Mouse (Mus musculus) lung, postnatal 10 days (tissue): Measurements from ENCODE around the gene Gorasp2.

ENCODE experiments used
- DNase-seq: peaks from one replicate; pipeline ENCODE4 v3.0.0; 2021

Gorasp2 gene

DNA sequence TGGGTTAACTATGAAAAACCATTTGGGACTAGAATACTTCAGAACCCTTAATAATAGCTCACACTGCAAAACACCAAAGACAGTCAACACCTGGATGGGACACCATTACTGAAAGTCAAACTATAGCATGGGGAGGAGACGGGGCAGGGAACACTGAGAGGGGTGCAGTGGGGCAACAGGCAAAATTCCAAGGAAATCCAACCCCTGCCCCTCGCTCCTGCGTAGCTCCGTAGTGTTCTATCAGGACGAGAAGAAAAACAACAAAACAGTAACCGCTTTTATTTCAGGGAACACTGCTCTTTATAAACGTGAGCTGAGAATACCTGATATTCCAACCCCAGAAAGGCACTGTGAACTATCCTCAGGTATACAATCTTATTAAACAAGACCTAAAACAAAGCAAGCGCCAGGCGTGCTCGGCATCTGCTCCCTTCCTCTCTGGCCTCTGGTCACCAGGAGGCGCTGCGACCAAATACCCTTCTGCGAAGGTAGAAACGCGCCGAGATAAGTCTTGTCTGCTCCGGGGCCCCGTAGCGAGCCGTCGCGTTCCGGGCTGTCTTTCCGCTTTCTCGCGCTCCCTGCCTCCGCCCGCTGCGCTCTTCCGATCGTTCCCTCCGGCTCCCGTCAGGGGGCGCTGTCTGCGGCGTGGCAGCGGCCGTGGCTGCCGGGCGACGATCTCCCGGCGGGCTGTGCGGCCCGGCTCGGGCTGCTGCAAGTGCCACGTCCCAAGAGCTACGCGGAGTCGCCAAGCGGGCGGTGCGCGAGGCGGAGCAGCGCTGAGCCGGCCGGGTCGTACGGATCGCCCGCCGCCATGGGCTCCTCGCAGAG is at the start of gene Gorasp2:
Gorasp2 (plus strand) TSS at position 690 of the 828 bp plus-strand sequence.
- peak; percentile 98 for DNase-seq

DNA sequence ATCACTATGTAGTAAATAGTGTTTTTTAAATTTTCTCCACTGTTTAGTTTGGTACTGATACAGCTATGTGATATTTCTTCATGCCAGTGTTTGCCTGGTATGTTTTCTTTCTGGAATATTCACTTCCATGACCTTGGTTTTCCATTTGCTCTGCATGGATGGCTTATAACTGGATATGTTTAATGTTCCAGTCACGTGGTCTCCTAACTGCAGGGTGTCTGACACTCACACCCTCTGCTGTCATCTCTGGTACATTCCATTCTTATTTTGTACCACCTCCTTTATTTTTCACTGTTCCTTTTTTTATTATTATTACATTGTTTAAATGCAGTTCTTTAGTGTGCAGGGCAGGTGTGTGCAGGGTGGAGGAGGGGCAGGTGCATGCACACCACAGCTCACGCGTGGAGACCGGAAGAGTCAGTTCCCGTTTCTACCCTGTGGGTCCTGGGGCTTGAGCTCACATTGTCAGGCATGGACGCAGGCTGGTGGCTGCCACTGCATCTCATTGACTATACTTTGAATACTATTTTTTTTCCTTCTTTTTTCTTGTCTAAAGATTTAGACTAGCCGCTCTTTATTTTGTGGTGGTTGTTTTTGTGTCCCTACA is 46.5 kb upstream of the Gorasp2 start:
- no peak for DNase-seq

GRCm38 (mm10) chr2:70616076-70616475 is 45.3 kb upstream of the Gorasp2 start:
- DNase-seq: no peak

GRCm38 (mm10) chr2:70616617-70617016 is 44.8 kb upstream of the Gorasp2 start:
- DNase-seq: no peak

DNA sequence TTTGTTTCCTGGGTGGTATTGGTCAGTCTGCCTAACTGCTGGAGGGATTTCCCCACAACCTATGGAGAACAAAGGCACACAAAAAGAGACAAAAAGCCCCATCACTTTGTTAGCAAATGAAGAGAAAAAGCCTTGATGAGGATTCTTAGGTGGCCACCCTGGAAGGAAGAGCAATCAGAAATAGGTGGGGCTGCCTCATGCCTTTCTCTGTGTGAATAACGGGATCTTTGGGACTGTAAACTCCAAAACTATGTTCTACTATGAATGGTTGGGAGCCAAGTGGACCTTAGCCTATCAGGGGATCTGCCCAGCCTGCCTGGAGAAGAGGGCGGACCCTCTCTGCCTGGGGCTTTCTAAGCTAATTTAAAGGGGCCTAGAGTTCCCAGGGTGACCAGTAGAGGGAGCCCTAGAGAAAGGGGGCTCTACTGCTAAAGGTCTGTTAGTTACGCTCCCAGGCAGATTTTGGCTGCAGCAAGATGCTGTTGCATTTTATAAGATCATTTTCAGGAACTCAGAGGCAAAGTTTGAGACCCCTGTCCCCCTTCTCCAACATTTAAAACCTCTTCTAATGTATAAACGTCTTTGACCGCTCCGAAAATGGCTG is 42.0 kb upstream of the Gorasp2 start:
- DNase-seq: no peak

DNA sequence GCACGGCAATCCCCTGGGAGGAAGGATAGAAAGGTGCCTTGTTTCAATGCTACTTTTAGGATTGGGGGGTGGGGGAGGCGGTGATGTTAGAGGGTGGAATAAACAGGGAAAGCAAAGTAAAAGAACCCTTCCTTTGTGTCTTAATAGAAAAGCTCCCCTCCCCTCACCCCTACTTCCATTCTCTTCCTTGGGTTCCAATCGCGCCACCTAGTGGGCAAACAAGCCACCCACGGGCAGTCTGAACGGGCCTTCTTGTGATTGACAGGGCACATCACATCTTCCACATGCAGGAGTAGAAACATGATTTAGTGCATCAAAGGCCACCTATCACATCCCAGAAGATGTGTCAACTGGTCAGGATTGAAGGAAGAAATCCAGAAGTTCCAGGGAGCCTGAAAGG is 41.2 kb upstream of the Gorasp2 start:
- DNase-seq: peak; percentile 67

GRCm38 (mm10) chr2:70622244-70622643 is 39.1 kb upstream of the Gorasp2 start:
- no peak for DNase-seq

GRCm38 (mm10) chr2:70625761-70626160 is 35.6 kb upstream of the Gorasp2 start:
- no peak for DNase-seq

DNA sequence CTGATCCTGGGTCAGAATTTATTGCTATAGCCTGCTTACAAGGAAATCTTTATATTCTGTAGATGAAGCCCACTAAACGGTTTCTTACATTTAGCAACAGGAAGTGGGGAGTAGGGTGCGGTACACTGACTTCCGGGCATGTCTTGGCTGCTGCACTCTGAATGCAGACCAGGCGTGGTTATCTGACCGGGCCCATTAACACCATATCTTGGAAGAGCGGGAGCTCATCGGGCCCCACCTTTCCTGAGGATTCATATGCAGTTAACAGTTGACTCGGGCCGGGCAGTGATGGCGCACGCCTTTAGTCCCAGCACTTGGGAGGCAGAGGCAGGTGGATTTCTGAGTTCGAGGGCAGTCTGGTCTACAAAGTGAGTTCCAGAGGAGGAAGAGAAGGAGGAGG is 33.0 kb upstream of the Gorasp2 start:
- DNase-seq: no peak

DNA sequence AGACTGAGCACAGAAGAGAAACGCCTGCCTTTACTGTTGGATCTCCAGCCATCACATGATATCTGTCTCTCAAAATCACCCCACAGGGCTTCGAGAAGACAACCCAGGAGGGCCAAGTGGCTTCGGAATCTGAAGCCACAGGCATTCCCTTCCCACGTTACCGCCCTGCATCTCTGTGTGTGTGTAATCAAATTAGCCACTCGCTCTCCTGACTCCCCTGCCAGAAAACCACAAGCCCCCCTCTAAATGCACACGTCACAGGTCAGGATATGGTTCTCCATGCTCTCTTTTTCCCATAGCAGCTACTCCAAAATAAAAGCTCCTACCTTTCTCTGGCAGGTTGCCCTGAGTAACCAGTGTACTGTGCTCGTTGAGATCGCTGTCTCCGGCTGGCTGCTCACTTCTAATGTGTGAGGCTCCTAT is 32.0 kb upstream of the Gorasp2 start:
- DNase-seq: peak; percentile 32

DNA sequence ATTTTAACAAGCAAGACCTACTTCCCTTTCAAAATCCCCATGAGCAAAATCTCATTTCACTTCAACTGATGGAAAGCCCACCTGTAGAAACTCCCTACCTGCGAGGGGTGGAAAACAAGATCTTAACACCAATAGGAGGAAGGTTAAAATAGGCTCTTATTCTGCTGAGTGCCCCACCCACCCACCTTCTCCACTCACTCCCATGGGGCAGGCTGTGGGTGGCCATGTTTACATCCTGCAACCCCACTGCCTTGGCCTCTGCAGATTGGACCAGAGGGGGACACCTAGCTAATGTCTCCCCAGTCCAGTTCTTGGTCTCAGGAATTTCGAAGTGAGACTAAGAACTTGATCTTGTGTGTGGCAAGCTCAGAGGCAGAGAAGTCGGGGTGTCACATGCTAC is 31.5 kb upstream of the Gorasp2 start:
- DNase-seq: no peak

GRCm38 (mm10) chr2:70631321-70631720 is 30.1 kb upstream of the Gorasp2 start:
- DNase-seq: no peak

DNA sequence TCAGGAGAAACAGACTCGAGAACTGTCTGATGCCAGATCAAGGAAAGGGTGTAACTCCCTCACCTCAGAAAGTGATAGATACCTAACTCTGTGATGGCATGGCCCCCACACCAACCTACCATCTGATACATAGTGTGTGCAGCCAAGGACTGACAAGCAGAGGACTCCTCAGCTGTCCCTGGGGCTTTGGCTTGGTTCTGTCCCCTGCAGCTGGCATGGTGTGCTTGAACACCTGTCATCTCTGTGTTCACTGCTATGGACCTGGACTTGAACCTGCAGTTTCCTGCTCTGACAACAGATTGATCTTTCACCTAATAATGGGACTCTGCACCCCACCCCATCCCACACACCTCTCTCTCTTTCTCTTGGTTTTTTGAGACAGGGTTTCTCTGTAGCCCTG is 29.0 kb upstream of the Gorasp2 start:
- DNase-seq: no peak

DNA sequence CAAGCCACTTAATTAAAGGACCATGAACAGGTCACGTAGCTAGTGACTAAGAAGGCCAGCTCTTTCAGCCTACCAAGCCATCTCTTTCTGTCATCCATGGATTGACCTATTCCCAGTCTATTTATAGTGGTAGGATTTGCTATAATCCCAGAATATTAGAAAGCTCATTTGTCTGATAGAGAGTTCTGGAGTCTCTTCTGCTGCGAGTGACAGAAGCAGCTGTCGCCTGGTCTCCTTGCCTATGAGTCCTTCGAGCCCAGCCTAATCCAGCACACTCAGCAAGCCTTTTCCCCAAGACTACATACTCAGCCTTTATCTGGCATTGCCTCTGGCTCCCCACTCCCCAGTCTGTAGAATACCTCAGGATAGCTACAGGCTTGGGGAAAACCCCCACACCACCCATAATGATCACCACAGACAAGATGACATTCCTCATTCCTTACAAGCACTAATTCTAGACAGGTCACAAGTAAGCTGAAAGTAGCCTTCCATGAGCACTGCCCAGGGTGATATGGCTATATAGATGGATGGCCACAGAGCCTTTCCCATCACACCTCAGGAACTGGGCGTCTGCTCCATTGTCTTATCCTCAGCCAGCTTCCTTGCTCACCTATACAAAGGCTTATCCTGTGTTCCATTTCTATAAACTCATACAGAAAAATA is 27.2 kb upstream of the Gorasp2 start:
- no peak for DNase-seq

DNA sequence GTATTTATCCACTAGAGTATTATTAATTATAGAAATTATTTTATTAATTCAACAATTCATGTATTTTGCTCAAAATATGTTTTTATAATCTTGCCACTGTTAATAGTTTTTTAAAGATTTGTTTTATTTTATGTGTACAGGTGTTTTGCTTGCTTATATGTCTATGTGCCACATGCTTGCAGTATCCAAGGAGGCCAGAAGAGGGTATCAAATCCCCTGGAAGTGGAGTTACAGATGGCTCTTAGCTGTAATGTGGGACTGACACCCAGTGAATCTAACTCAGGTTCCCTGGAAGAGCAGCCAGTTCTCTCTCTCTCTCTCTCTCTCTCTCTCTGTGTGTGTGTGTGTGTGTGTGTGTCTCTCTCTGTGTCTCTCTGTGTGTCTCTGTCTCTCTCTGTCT is 20.4 kb upstream of the Gorasp2 start:
- DNase-seq: no peak

DNA sequence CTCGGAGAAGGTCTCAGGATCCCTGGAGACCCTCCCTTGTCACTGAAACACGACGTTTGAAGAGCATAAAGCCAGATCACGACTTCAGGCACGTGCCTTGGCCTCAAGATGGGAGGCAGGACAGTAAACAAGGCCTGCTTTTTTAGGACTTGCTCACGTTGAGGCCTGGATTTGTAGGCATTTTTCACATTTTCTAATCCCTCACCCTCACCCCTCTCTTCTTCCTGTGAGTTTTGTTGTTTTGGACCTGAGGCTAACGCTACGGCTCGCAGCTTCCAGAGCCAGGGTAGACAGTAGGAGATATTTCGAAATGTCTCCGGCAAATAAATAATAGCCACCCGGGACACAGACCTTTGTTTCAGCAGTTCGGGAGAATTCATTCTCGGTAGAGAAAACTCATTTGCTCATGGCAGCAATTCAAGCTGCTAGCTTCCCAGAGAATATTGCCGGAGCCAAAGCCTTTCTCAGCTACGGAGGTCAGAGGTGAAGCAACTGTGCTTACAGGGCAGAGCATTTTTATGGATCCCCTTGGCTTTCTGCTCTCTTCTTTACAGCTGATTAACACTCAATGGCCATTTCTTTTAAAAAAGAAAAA is 18.3 kb upstream of the Gorasp2 start:
- DNase-seq: peak; percentile 23

GRCm38 (mm10) chr2:70645266-70645780 is 16.1 kb upstream of the Gorasp2 start:
- DNase-seq: no peak

GRCm38 (mm10) chr2:70647681-70648080 is 13.7 kb upstream of the Gorasp2 start:
- DNase-seq: no peak

- DNase-seq: no peak
These were observed 13.1 kb upstream of the Gorasp2 start for GRCm38 (mm10) chr2:70648271-70648670.

GRCm38 (mm10) chr2:70649471-70649870 is 11.9 kb upstream of the Gorasp2 start:
- no peak for DNase-seq

GRCm38 (mm10) chr2:70651820-70652219 is 9.6 kb upstream of the Gorasp2 start:
- DNase-seq: no peak

- no peak for DNase-seq
These were observed 4.3 kb upstream of the Gorasp2 start for GRCm38 (mm10) chr2:70657083-70657482.
